Mouse (Mus musculus): ENCODE measurements at regions not wholly inside any gene's neighbourhood (a gene's known extent, or its start where the extent isn't known, plus 50 kb on each side); places are given as distances from the start of the nearest gene placed in this dataset.
A peak's percentile ranks its signal among the peaks of the same experiment; 100 is the strongest.
"Not testable (repeated sequence)": the region's sequence is repeated elsewhere in the genome, so short reads cannot be mapped to it uniquely, and the experiment has no call there.

- H3K27me3 ChIP-seq (replicated peaks; ENCODE audit: control insufficient read depth, insufficient read depth, low read length), result no peaks in the 10 kb centered on the region
- no peak overlapping the region for H3K4me3 ChIP-seq (ENCODE audit: low read depth, low read length)
- no peak overlapping the region for H3K27ac ChIP-seq (replicated peaks; ENCODE audit: low read depth, low read length)
- H3K36me3 ChIP-seq (ENCODE audit: control insufficient read depth, insufficient read depth, low read length), result no peaks in the 10 kb centered on the region
- ATAC-seq (ENCODE audit: low read depth) (no peak), DNase-seq (ENCODE audit: low spot score) (no peak)
- H3K9me3 ChIP-seq (ENCODE audit: control insufficient read depth, low read length), result no peaks in the 10 kb centered on the region
- 76% methylated on average over 1 of the region's 1 CpGs for WGBS
- H3K4me1 ChIP-seq (ENCODE audit: control insufficient read depth, insufficient read depth, low read length), result no peaks in the 10 kb centered on the region
- no peak overlapping the region for H3K4me2 ChIP-seq (ENCODE audit: low read depth, low read length)
- no peak overlapping the region for H3K9ac ChIP-seq (ENCODE audit: low read depth, low read length)
These were observed 1103.9 kb downstream of the Ndufa4 start for GRCm38 (mm10) chr6:10803383-10803782.

GRCm38 (mm10) chr6:10758620-10759311 lies 1148.5 kb downstream of the Ndufa4 start:
- ATAC-seq (ENCODE audit: low read depth) (peak; percentile 47; the same call in 1 of the 2 replicates), DNase-seq (ENCODE audit: low spot score) (peak; percentile 55)
- H3K27ac ChIP-seq (replicated peaks; ENCODE audit: low read depth, low read length), result no peak overlapping the region
- no peaks in the 10 kb centered on the region for H3K27me3 ChIP-seq (replicated peaks; ENCODE audit: control insufficient read depth, insufficient read depth, low read length)
- H3K4me1 ChIP-seq (ENCODE audit: control insufficient read depth, insufficient read depth, low read length), result no peaks in the 10 kb centered on the region
- no peak overlapping the region for H3K9ac ChIP-seq (ENCODE audit: low read depth, low read length)
- WGBS, result 39% methylated on average over 1 of the region's 1 CpGs
- H3K4me2 ChIP-seq (ENCODE audit: low read depth, low read length), result no peak overlapping the region
- H3K36me3 ChIP-seq (ENCODE audit: control insufficient read depth, insufficient read depth, low read length), result no peaks in the 10 kb centered on the region
- no peak overlapping the region for H3K4me3 ChIP-seq (ENCODE audit: low read depth, low read length)
- no peaks in the 10 kb centered on the region for H3K9me3 ChIP-seq (ENCODE audit: control insufficient read depth, low read length)

- Histone ChIP-seq H3K27ac (replicated peaks; ENCODE audit: low read depth, low read length) (no peak overlapping the region), H3K36me3 (ENCODE audit: control insufficient read depth, insufficient read depth, low read length) (no peaks in the 10 kb centered on the region), H3K9ac (ENCODE audit: low read depth, low read length) (no peak overlapping the region), H3K4me1 (ENCODE audit: control insufficient read depth, insufficient read depth, low read length) (no peaks in the 10 kb centered on the region), H3K4me2 (ENCODE audit: low read depth, low read length) (no peak overlapping the region), H3K27me3 (replicated peaks; ENCODE audit: control insufficient read depth, insufficient read depth, low read length) (no peaks in the 10 kb centered on the region), H3K9me3 (ENCODE audit: control insufficient read depth, low read length) (no peaks in the 10 kb centered on the region), H3K4me3 (ENCODE audit: low read depth, low read length) (no peak overlapping the region)
- DNase-seq (ENCODE audit: low spot score) (no peak), ATAC-seq (ENCODE audit: low read depth) (no peak)
These were observed 1149.2 kb downstream of the Ndufa4 start for GRCm38 (mm10) chr6:10758051-10758450.

GRCm38 (mm10) chr6:10744056-10744455 lies 1163.2 kb downstream of the Ndufa4 start:
- Histone ChIP-seq H3K4me2 (ENCODE audit: low read depth, low read length) (no peak overlapping the region), H3K9me3 (ENCODE audit: control insufficient read depth, low read length) (no peaks in the 10 kb centered on the region), H3K36me3 (ENCODE audit: control insufficient read depth, insufficient read depth, low read length) (no peaks in the 10 kb centered on the region), H3K4me1 (ENCODE audit: control insufficient read depth, insufficient read depth, low read length) (no peaks in the 10 kb centered on the region), H3K4me3 (ENCODE audit: low read depth, low read length) (no peak overlapping the region), H3K27me3 (replicated peaks; ENCODE audit: control insufficient read depth, insufficient read depth, low read length) (no peaks in the 10 kb centered on the region), H3K9ac (ENCODE audit: low read depth, low read length) (no peak overlapping the region), H3K27ac (replicated peaks; ENCODE audit: low read depth, low read length) (no peak overlapping the region)
- DNase-seq (ENCODE audit: low spot score), result peak; percentile 6
- 49% methylated on average over 2 of the region's 2 CpGs for WGBS
- ATAC-seq (ENCODE audit: low read depth), result no peak

- Histone ChIP-seq H3K27ac (replicated peaks; ENCODE audit: low read depth, low read length) (no peak overlapping the region), H3K27me3 (replicated peaks; ENCODE audit: control insufficient read depth, insufficient read depth, low read length) (no peaks in the 10 kb centered on the region), H3K36me3 (ENCODE audit: control insufficient read depth, insufficient read depth, low read length) (no peaks in the 10 kb centered on the region), H3K9ac (ENCODE audit: low read depth, low read length) (no peak overlapping the region), H3K4me2 (ENCODE audit: low read depth, low read length) (no peak overlapping the region), H3K4me1 (ENCODE audit: control insufficient read depth, insufficient read depth, low read length) (no peaks in the 10 kb centered on the region), H3K4me3 (ENCODE audit: low read depth, low read length) (no peak overlapping the region), H3K9me3 (ENCODE audit: control insufficient read depth, low read length) (no peaks in the 10 kb centered on the region)
- 61% methylated on average over 1 of the region's 1 CpGs for WGBS
- no peak for DNase-seq (ENCODE audit: low spot score)
- ATAC-seq (ENCODE audit: low read depth), result no peak
These were observed 1184.7 kb downstream of the Ndufa4 start for GRCm38 (mm10) chr6:10722566-10722965.

- H3K4me3 ChIP-seq (ENCODE audit: low read depth, low read length); H3K4me2 ChIP-seq (ENCODE audit: low read depth, low read length); DNase-seq (ENCODE audit: low spot score); ATAC-seq (ENCODE audit: low read depth); H3K4me1 ChIP-seq (ENCODE audit: control insufficient read depth, insufficient read depth, low read length); H3K27ac ChIP-seq (replicated peaks; ENCODE audit: low read depth, low read length); H3K27me3 ChIP-seq (replicated peaks; ENCODE audit: control insufficient read depth, insufficient read depth, low read length); H3K36me3 ChIP-seq (ENCODE audit: control insufficient read depth, insufficient read depth, low read length); H3K9me3 ChIP-seq (ENCODE audit: control insufficient read depth, low read length); H3K9ac ChIP-seq (ENCODE audit: low read depth, low read length): not testable (repeated sequence)
- 93% methylated on average over 13 of the region's 25 CpGs for WGBS
These were observed 1216.8 kb downstream of the Ndufa4 start for GRCm38 (mm10) chr6:10690526-10690925.

All from embryonic facial prominence, embryonic 14.5 days (tissue).